ENCODE assay signal across 11 mouse cellular contexts in genomic region chr10:3975898-3976622, GRCm38 (mm10). TPM values are rescaled to one million over a fixed set of nuclear protein-coding genes. Genes with fewer than 3 reads are reported as not detected.
DNase-seq lines count a peak whose midpoint lies in the region; ATAC-seq lines count a peak whose summit lies in the region.
"Had no signal": no experiment of that assay in that cellular context is flagged by ENCODE, and none has a peak within 500 bp of the region (broad histone marks: within the 10 kb centered on the region; RNA-seq: fewer than 3 reads in every experiment).

No protein-coding gene starts in this region.

- no peaks in the 10 kb centered on the region for H3K27me3 ChIP-seq in embryonic facial prominence, embryonic 12.5 days
- H3K27me3 ChIP-seq in embryonic facial prominence, embryonic 10.5 days (replicated peaks; ENCODE audit: low read depth, poor library complexity, severe bottlenecking): no peaks in the 10 kb centered on the region
- H3K27me3 ChIP-seq in liver, embryonic 16.5 days (ENCODE audit: control insufficient read depth, insufficient read depth, low read depth, low read length): no peaks in the 10 kb centered on the region
- H3K27me3 ChIP-seq: embryonic facial prominence, embryonic 15.5 days had no signal

- 0 out of 2 replicates have a peak overlapping the region, but pooled peaks have one; percentile 6 for H3K27ac ChIP-seq in embryonic facial prominence, embryonic 12.5 days
- no peak overlapping the region for H3K27ac ChIP-seq in embryonic facial prominence, embryonic 10.5 days (replicated peaks)
- peak overlapping the region; percentile 79 for H3K27ac ChIP-seq in liver, embryonic 16.5 days (ENCODE audit: low read length)
- H3K27ac ChIP-seq: embryonic facial prominence, embryonic 15.5 days; left cerebral cortex, adult 2 months had no signal

- ATAC-seq in embryonic facial prominence, embryonic 12.5 days (ENCODE audit: insufficient number of reproducible peaks, insufficient read depth, low FRiP score, low TSS enrichment): no peak
- ATAC-seq in liver, embryonic 16.5 days (ENCODE audit: low read depth): no peak

- no peak overlapping the region for H3K4me2 ChIP-seq in embryonic facial prominence, embryonic 12.5 days (replicated peaks)
- peak overlapping the region; percentile 96 for H3K4me2 ChIP-seq in liver, embryonic 16.5 days (ENCODE audit: low read depth, low read length)
- H3K4me2 ChIP-seq: embryonic facial prominence, embryonic 15.5 days had no signal

- DNase-seq in embryonic facial prominence, embryonic 10.5 days (ENCODE audit: low spot score): no peak
- DNase-seq in 416B (ENCODE audit: low read depth): peak; percentile 42
- peak; percentile 65 for DNase-seq in c-Kit-negative CD71-positive TER-119-positive erythroid progenitor cells, embryonic 14.5 days (ENCODE audit: low read depth, low spot score)
- DNase-seq in natural killer cell, adult 2 months (ENCODE audit: low spot score in 2 of 2): no peak
- DNase-seq in heart, postnatal 36 days: no peak
- DNase-seq in left cerebral cortex, postnatal 36 days (ENCODE audit: low spot score in 2 of 2): no peak
- DNase-seq: kidney, postnatal 10 days had no signal

- H3K36me3 ChIP-seq in embryonic facial prominence, embryonic 12.5 days: peaks cover 13% of the 10 kb centered on the region; the same call in 1 of the 2 replicates
- peaks cover 30% of the 10 kb centered on the region for H3K36me3 ChIP-seq in embryonic facial prominence, embryonic 10.5 days (replicated peaks)
- peaks cover 21% of the 10 kb centered on the region for H3K36me3 ChIP-seq in liver, embryonic 16.5 days (ENCODE audit: control insufficient read depth, insufficient read depth)

- H3K9me3 ChIP-seq in embryonic facial prominence, embryonic 12.5 days: no peaks in the 10 kb centered on the region
- H3K9me3 ChIP-seq in embryonic facial prominence, embryonic 10.5 days: peaks cover 5% of the 10 kb centered on the region; the same call in 1 of the 2 replicates
- H3K9me3 ChIP-seq in liver, embryonic 16.5 days (replicated peaks; ENCODE audit: control insufficient read depth, low read length): no peaks in the 10 kb centered on the region
- H3K9me3 ChIP-seq: embryonic facial prominence, embryonic 15.5 days had no signal

- no peak overlapping the region for H3K4me3 ChIP-seq in embryonic facial prominence, embryonic 12.5 days
- no peak overlapping the region for H3K4me3 ChIP-seq in embryonic facial prominence, embryonic 10.5 days
- H3K4me3 ChIP-seq in liver, embryonic 16.5 days (ENCODE audit: low read depth, low read length): no peak overlapping the region
- H3K4me3 ChIP-seq: embryonic facial prominence, embryonic 15.5 days; left cerebral cortex, adult 2 months had no signal

- H3K9ac ChIP-seq in embryonic facial prominence, embryonic 12.5 days: no peak overlapping the region
- H3K9ac ChIP-seq in liver, embryonic 16.5 days (ENCODE audit: low read depth, low read length): peak overlapping the region; percentile 55
- H3K9ac ChIP-seq: embryonic facial prominence, embryonic 15.5 days had no signal

- H3K4me1 ChIP-seq in embryonic facial prominence, embryonic 12.5 days: peaks cover 12% of the 10 kb centered on the region; the same call in 1 of the 2 replicates
- H3K4me1 ChIP-seq in embryonic facial prominence, embryonic 10.5 days: peaks cover 40% of the 10 kb centered on the region
- H3K4me1 ChIP-seq in liver, embryonic 16.5 days (ENCODE audit: control insufficient read depth, low read depth, low read length): peaks cover 41% of the 10 kb centered on the region

- 75% methylated on average over 6 of the region's 6 CpGs for WGBS in embryonic facial prominence, embryonic 12.5 days
- WGBS in embryonic facial prominence, embryonic 10.5 days: 72% methylated on average over 6 of the region's 6 CpGs
- WGBS in liver, embryonic 16.5 days (ENCODE audit: insufficient replicate concordance): 39% methylated on average over 6 of the region's 6 CpGs

- intact Hi-C loops in heart, postnatal 36 days (cut with DNase I): no loop called here
- intact Hi-C loops in left cerebral cortex, postnatal 36 days (cut with DNase I): no loop called here

RNA-seq across cellular contexts. Expression of gene Mthfd1l, which starts 3.1 kb away (rescaled TPM):
- 10.2 and 12.3 TPM in 2 replicates for polyA plus RNA-seq in embryonic facial prominence, embryonic 12.5 days (2016; fragmentation: Nextera tagmentation; extraction: Ambion mirVana)
- polyA plus RNA-seq in embryonic facial prominence, embryonic 10.5 days (2016; fragmentation: Nextera tagmentation; extraction: Ambion mirVana): 20.4 and 24.5 TPM in 2 replicates
- 18.5 and 19.5 TPM in 2 replicates for polyA plus RNA-seq in liver, embryonic 16.5 days (2015; fragmentation: Nextera tagmentation; extraction: Ambion mirVana)
- 1 to 10 TPM in 1 of 2 experiments, under 1 TPM in 1; 0.87 to 1.3 TPM for total RNA-seq in heart, postnatal 36 days (2021)
- total RNA-seq in left cerebral cortex, postnatal 36 days (2021): 10 to 100 TPM; 12.3 to 13.0 TPM

Comparison
In these comparisons a context has a peak if more than half of its experiments do, and no peak if none do; other contexts are left out.
1. DNase-seq: peak in 416B (single experiment) and c-Kit-negative CD71-positive TER-119-positive erythroid progenitor cells, embryonic 14.5 days (single experiment); none in embryonic facial prominence, embryonic 10.5 days (single experiment), natural killer cell, adult 2 months (0 of 2), heart, postnatal 36 days (0 of 2) and left cerebral cortex, postnatal 36 days (0 of 2).